ENCODE assay signal across 12 mouse cellular contexts in the genomic region with DNA sequence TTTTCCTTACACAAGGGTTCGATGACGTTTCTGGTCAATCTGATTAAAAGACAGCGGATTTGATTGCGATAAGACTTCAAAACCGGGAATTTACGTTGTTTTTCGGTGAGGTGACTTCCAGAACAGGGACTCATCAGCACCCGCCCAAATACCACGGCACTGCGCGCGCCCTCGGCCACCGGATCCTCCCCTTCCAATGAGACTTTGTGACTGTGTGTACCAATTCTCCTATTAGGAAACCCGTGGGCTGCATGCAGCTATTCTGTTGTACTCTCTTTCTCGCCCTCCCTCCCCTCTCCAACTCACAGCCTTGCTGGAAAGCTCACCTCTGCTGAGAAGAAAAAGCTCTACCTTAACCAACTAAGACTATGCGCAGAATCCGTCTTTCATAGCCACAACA. TPM values are rescaled to one million over a fixed set of nuclear protein-coding genes. Genes with fewer than 3 reads are reported as not detected.
DNase-seq lines count a peak whose midpoint lies in the region; ATAC-seq lines count a peak whose summit lies in the region.
"Had no signal": no experiment of that assay in that cellular context is flagged by ENCODE, and none has a peak within 500 bp of the region (broad histone marks: within the 10 kb centered on the region; RNA-seq: fewer than 3 reads in every experiment).

No protein-coding gene starts in this region.

- peak overlapping the region; percentile 91 for H3K27ac ChIP-seq in forebrain, embryonic 15.5 days (replicated peaks)
- peak overlapping the region; percentile 96 for H3K27ac ChIP-seq in midbrain, embryonic 12.5 days (replicated peaks)
- no peak overlapping the region for H3K27ac ChIP-seq in heart, embryonic 12.5 days (ENCODE audit: poor library complexity, severe bottlenecking)
- H3K27ac ChIP-seq: heart, embryonic 13.5 days had no signal

- WGBS in forebrain, embryonic 15.5 days, result 2% methylated on average over 18 of the region's 18 CpGs
- under 1% methylated on average over 18 of the region's 18 CpGs for WGBS in midbrain, embryonic 12.5 days
- WGBS in heart, embryonic 12.5 days, result under 1% methylated on average over 18 of the region's 18 CpGs

- peak overlapping the region; percentile 56 for H3K4me2 ChIP-seq in forebrain, embryonic 15.5 days (replicated peaks)
- peak overlapping the region; percentile 39 for H3K4me2 ChIP-seq in midbrain, embryonic 12.5 days (replicated peaks)
- no peak overlapping the region for H3K4me2 ChIP-seq in heart, embryonic 12.5 days
- H3K4me2 ChIP-seq: heart, embryonic 13.5 days had no signal

- 0 out of 2 replicates have a peak, but pooled peaks have one; percentile 15 for ATAC-seq in forebrain, embryonic 15.5 days (replicated peaks)
- no peak for ATAC-seq in midbrain, embryonic 12.5 days (ENCODE audit: low FRiP score, low read depth)
- ATAC-seq in heart, embryonic 12.5 days (ENCODE audit: insufficient number of reproducible peaks, low FRiP score), result no peak
- ATAC-seq: liver, postnatal 0 days had no signal

- H3K9me3 ChIP-seq in forebrain, embryonic 15.5 days, result no peaks in the 10 kb centered on the region
- H3K9me3 ChIP-seq in midbrain, embryonic 12.5 days, result no peaks in the 10 kb centered on the region
- H3K9me3 ChIP-seq in heart, embryonic 12.5 days (replicated peaks), result no peaks in the 10 kb centered on the region
- H3K9me3 ChIP-seq: heart, embryonic 13.5 days had no signal

- H3K4me3 ChIP-seq in forebrain, embryonic 15.5 days, result peak overlapping the region; percentile 38
- peak overlapping the region; percentile 45 for H3K4me3 ChIP-seq in midbrain, embryonic 12.5 days
- H3K4me3 ChIP-seq in heart, embryonic 12.5 days, result no peak overlapping the region
- H3K4me3 ChIP-seq: heart, embryonic 13.5 days; megakaryocyte, embryonic 14.5 days had no signal

- no peaks in the 10 kb centered on the region for H3K36me3 ChIP-seq in forebrain, embryonic 15.5 days
- no peaks in the 10 kb centered on the region for H3K36me3 ChIP-seq in midbrain, embryonic 12.5 days
- no peaks in the 10 kb centered on the region for H3K36me3 ChIP-seq in heart, embryonic 12.5 days
- H3K36me3 ChIP-seq: heart, embryonic 13.5 days had no signal

- H3K9ac ChIP-seq in forebrain, embryonic 15.5 days (replicated peaks), result peak overlapping the region; percentile 51
- peak overlapping the region; percentile 66 for H3K9ac ChIP-seq in midbrain, embryonic 12.5 days (replicated peaks)
- H3K9ac ChIP-seq in heart, embryonic 12.5 days, result no peak overlapping the region
- H3K9ac ChIP-seq: heart, embryonic 13.5 days; liver, postnatal 0 days had no signal

- peaks cover 21% of the 10 kb centered on the region for H3K4me1 ChIP-seq in forebrain, embryonic 15.5 days
- H3K4me1 ChIP-seq in midbrain, embryonic 12.5 days, result peaks cover 15% of the 10 kb centered on the region
- H3K4me1 ChIP-seq in heart, embryonic 12.5 days (replicated peaks), result 0 out of 2 replicates have a peak, but pooled peaks cover 4% of the 10 kb centered on the region
- H3K4me1 ChIP-seq: heart, embryonic 13.5 days had no signal

- peaks cover 17% of the 10 kb centered on the region for H3K27me3 ChIP-seq in forebrain, embryonic 15.5 days
- peaks cover 56% of the 10 kb centered on the region for H3K27me3 ChIP-seq in midbrain, embryonic 12.5 days
- H3K27me3 ChIP-seq in heart, embryonic 12.5 days (replicated peaks), result peaks cover 60% of the 10 kb centered on the region

- peak; percentile 53 for DNase-seq in heart, adult 11 months
- DNase-seq in heart, adult 9 months (ENCODE audit: low spot score in 2 of 2), result no peak
- peak; percentile 49 for DNase-seq in brain, adult 2 months (ENCODE audit: low read depth, low spot score)
- DNase-seq in kidney, adult 8-10 months, result no peak
- no peak for DNase-seq in adrenal gland, postnatal 14 days

RNA-seq across cellular contexts. Expression of a gene that starts 0.4 kb away (rescaled TPM):
- 44.8 and 46.1 TPM in 2 replicates for polyA plus RNA-seq in forebrain, embryonic 15.5 days (2015; fragmentation: Nextera tagmentation; extraction: Ambion mirVana)
- 52.6 and 59.0 TPM in 2 replicates for polyA plus RNA-seq in midbrain, embryonic 12.5 days (2016; fragmentation: Nextera tagmentation; extraction: Ambion mirVana)
- polyA plus RNA-seq in heart, embryonic 12.5 days (2016; fragmentation: Nextera tagmentation; extraction: Ambion mirVana), result 0.08 TPM in 1 of 2 replicates, not detected in the other
- 0.53 and 0.56 TPM in 2 replicates for total RNA-seq in adrenal gland, postnatal 14 days (2021)
- polyA plus RNA-seq: liver, postnatal 0 days; Patski had no signal

Comparison
In these comparisons a context has a peak if more than half of its experiments do, and no peak if none do; other contexts are left out.
1. DNase-seq: peak in heart, adult 11 months (single experiment) and brain, adult 2 months (single experiment); none in heart, adult 9 months (0 of 2), kidney, adult 8-10 months (0 of 2) and adrenal gland, postnatal 14 days (single experiment).
2. RNA of a gene that starts 0.4 kb away (polyA plus RNA-seq): 52.6 to 59.0 TPM in midbrain, embryonic 12.5 days and 44.8 to 46.1 TPM in forebrain, embryonic 15.5 days; 0.08 TPM in heart, embryonic 12.5 days; every median in the first group is over 10 times any median in the second.